Mouse (Mus musculus) liver, embryonic 13.5 days (tissue): ENCODE results near the gene Psmb11. TPM values are rescaled to one million over a fixed set of nuclear protein-coding genes. Genes with fewer than 3 reads are reported as not detected.

Experiments used
- ATAC-seq: fragments of 200-750 bp; cut with Nextera tagmentation; 2 replicates; pipeline ENCODE4 v1.8.0; 2017; ENCODE audit warnings: low read depth, mild to moderate bottlenecking, moderate number of reproducible peaks, moderate library complexity
- DNase-seq: peaks from one replicate; pipeline ENCODE4 v3.0.0; 2022
- H3K27ac ChIP-seq: fragments of 300-500 bp; sonication (generic); 2 replicates; pipeline ENCODE4 v1.5.1; 2015; ENCODE audit warnings: moderate library complexity, mild to moderate bottlenecking, inconsistent platforms
- H3K27me3 ChIP-seq: fragments of 300-500 bp; sonication (generic); 2 replicates; pipeline ENCODE4 v1.6.1; 2015; ENCODE audit warnings: mild to moderate bottlenecking, inconsistent platforms
- H3K36me3 ChIP-seq: fragments of 300-500 bp; sonication (generic); 2 replicates; pipeline ENCODE4 v1.6.1; 2015; ENCODE audit warnings: mild to moderate bottlenecking, inconsistent platforms
- H3K4me1 ChIP-seq: fragments of 300-500 bp; sonication (generic); replicated peaks from 2 replicates; pipeline ENCODE4 v1.6.1; 2015; ENCODE audit warnings: inconsistent platforms
- H3K4me2 ChIP-seq: fragments of 300-500 bp; sonication (generic); 2 replicates; pipeline ENCODE4 v1.6.1; 2015; ENCODE audit warnings: inconsistent platforms, mild to moderate bottlenecking, moderate library complexity
- H3K4me3 ChIP-seq: fragments of 300-500 bp; sonication (generic); replicated peaks from 2 replicates; pipeline ENCODE4 v1.5.1; 2015; ENCODE audit warnings: mild to moderate bottlenecking, inconsistent platforms
- H3K9ac ChIP-seq: fragments of 300-500 bp; sonication (generic); 2 replicates; pipeline ENCODE4 v1.6.1; 2015; ENCODE audit warnings: mild to moderate bottlenecking, inconsistent platforms
- H3K9me3 ChIP-seq: fragments of 300-500 bp; sonication (generic); replicated peaks from 2 replicates; pipeline ENCODE4 v1.6.1; 2016; ENCODE audit warnings: inconsistent platforms
- WGBS: fragments of 180-500 bp; shearing (Covaris S2); methylation state at CpG from one replicate; pipeline ENCODE4 v1.1.7; 2015; ENCODE audit not compliant: insufficient replicate concordance; 5-methylcytosine and 5-hydroxymethylcytosine counted together
- microRNA counts: library from miRNA; unstranded; fragments of <30 nt; microRNA quantifications from one replicate; lab custom pipeline; 2016
- microRNA-seq: library from miRNA; unstranded; fragments of <30 nt; microRNA quantifications from one replicate; pipeline ENCODE4, GENCODE M21; 2016
- polyA plus RNA-seq: library from polyadenylated mRNA; unstranded; fragments of >200 nt; fragmentation: Nextera tagmentation; extraction: Ambion mirVana; gene quantifications from 2 replicates; pipeline ENCODE4 v1.2.1, GENCODE M21; 2015

The Psmb11 gene
- polyA plus RNA-seq, 1 experiment from 2014 or later, result not detected

GRCm38 (mm10) chr14:54664477-54665222 is 43.4 kb downstream of the Psmb11 start:
- DNase-seq (no peak), ATAC-seq (no peak)
- H3K4me3 ChIP-seq, result no peak overlapping the region
- H3K27ac ChIP-seq, result no peak overlapping the region
- H3K27me3 ChIP-seq, result no peaks in the 10 kb centered on the region
- H3K36me3 ChIP-seq, result peaks cover 97% of the 10 kb centered on the region
- no peak overlapping the region for H3K4me2 ChIP-seq
- H3K9me3 ChIP-seq, result no peaks in the 10 kb centered on the region
- H3K4me1 ChIP-seq, result no peaks in the 10 kb centered on the region
- H3K9ac ChIP-seq, result no peak overlapping the region
- WGBS, result 84% methylated on average over 10 of the region's 10 CpGs

GRCm38 (mm10) chr14:54669381-54669780 is 48.1 kb downstream of the Psmb11 start:
- Histone ChIP-seq H3K9me3 (no peaks in the 10 kb centered on the region), H3K36me3 (peaks cover 76% of the 10 kb centered on the region), H3K27me3 (no peaks in the 10 kb centered on the region), H3K4me1 (no peaks in the 10 kb centered on the region), H3K4me2 (no peak overlapping the region), H3K9ac (no peak overlapping the region), H3K4me3 (no peak overlapping the region), H3K27ac (no peak overlapping the region)
- WGBS, result 68% methylated on average over 4 of the region's 4 CpGs
- ATAC-seq, result peak; percentile 39; the same call in 1 of the 2 replicates
- no peak for DNase-seq

GRCm38 (mm10) chr14:54674317-54674716 is 53.1 kb downstream of the Psmb11 start:
- Histone ChIP-seq H3K9me3 (no peaks in the 10 kb centered on the region), H3K4me1 (no peaks in the 10 kb centered on the region), H3K36me3 (peaks cover 72% of the 10 kb centered on the region), H3K4me3 (no peak overlapping the region), H3K9ac (no peak overlapping the region), H3K4me2 (no peak overlapping the region), H3K27me3 (no peaks in the 10 kb centered on the region), H3K27ac (no peak overlapping the region)
- ATAC-seq (no peak), DNase-seq (no peak)
- WGBS, result 39% methylated on average over 2 of the region's 2 CpGs

- 77% methylated on average over 5 of the region's 5 CpGs for WGBS
- Histone ChIP-seq H3K36me3 (peaks cover 78% of the 10 kb centered on the region), H3K9me3 (no peaks in the 10 kb centered on the region), H3K9ac (no peak overlapping the region), H3K27ac (no peak overlapping the region), H3K27me3 (no peaks in the 10 kb centered on the region), H3K4me3 (no peak overlapping the region), H3K4me1 (no peaks in the 10 kb centered on the region), H3K4me2 (no peak overlapping the region)
- ATAC-seq (no peak), DNase-seq (no peak)
Observed at GRCm38 (mm10) chr14:54676290-54676689, 55.1 kb downstream of the Psmb11 start.

- no peaks in the 10 kb centered on the region for H3K9me3 ChIP-seq
- DNase-seq, result no peak
- H3K4me3 ChIP-seq, result no peak overlapping the region
- no peak overlapping the region for H3K9ac ChIP-seq
- H3K27ac ChIP-seq, result no peak overlapping the region
- peaks cover 21% of the 10 kb centered on the region for H3K4me1 ChIP-seq
- ATAC-seq, result peak; percentile 64
- peaks cover 80% of the 10 kb centered on the region for H3K36me3 ChIP-seq
- H3K4me2 ChIP-seq, result no peak overlapping the region
- 82% methylated on average over 16 of the region's 16 CpGs for WGBS
- no peaks in the 10 kb centered on the region for H3K27me3 ChIP-seq
Observed at GRCm38 (mm10) chr14:54678657-54679304, 57.5 kb downstream of the Psmb11 start.

MicroRNAs within 50 kb of the gene (microRNA counts, 519-probe panel; counts per million panel counts)
- 114 counts per million for microRNA mmu-miR-686 (lab: Ali Mortazavi, UCI)

Small RNAs within 50 kb of the gene (microRNA-seq; reads per million reads assigned to microRNA genes)
- gene Mir686, result not detected
- not detected for gene Mir6948

Other genes starting within 250 kb of the Psmb11 start
- gene Slc7a7, start 203.7 kb upstream of the Psmb11 start, polyA plus RNA-seq, result 8.6 and 10.3 TPM in 2 replicates
- gene Mrpl52, start 194.5 kb upstream of the Psmb11 start, polyA plus RNA-seq, result 244 and 265 TPM in 2 replicates
- gene Mmp14, start 189.8 kb upstream of the Psmb11 start, polyA plus RNA-seq, result 19.8 and 23.2 TPM in 2 replicates
- 18.4 and 21.2 TPM in 2 replicates for gene Lrp10, start 157.3 kb upstream of the Psmb11 start, polyA plus RNA-seq
- gene Rem2, start 145.3 kb upstream of the Psmb11 start, polyA plus RNA-seq, result 0.06 and 0.12 TPM in 2 replicates
- gene Prmt5, start 103.9 kb upstream of the Psmb11 start, polyA plus RNA-seq, result 41.6 and 48.9 TPM in 2 replicates
- gene Haus4, start 66.8 kb upstream of the Psmb11 start, polyA plus RNA-seq, result 45.6 and 47.5 TPM in 2 replicates
- 3.9 and 4.4 TPM in 2 replicates for gene Ajuba, start 43.9 kb upstream of the Psmb11 start, polyA plus RNA-seq
- 2.7 and 3.0 TPM in 2 replicates for gene 4931414P19Rik, start 15.4 kb upstream of the Psmb11 start, polyA plus RNA-seq
- 262 and 266 TPM in 2 replicates for gene Psmb5, start 3.4 kb upstream of the Psmb11 start, polyA plus RNA-seq
- gene Gm17606, start 19.5 kb downstream of the Psmb11 start, polyA plus RNA-seq, result not detected in 2 replicates
- 0.25 and 0.38 TPM in 2 replicates for gene Cdh24, start 19.9 kb downstream of the Psmb11 start, polyA plus RNA-seq
- gene 1700123O20Rik, start 64.8 kb downstream of the Psmb11 start, polyA plus RNA-seq, result 46.3 and 51.6 TPM in 2 replicates
- 62.5 and 68.7 TPM in 2 replicates for gene Acin1, start 65.5 kb downstream of the Psmb11 start, polyA plus RNA-seq
- gene Gm29776, start 77.4 kb downstream of the Psmb11 start, polyA plus RNA-seq, result 0.03 and 0.05 TPM in 2 replicates
- gene Cebpe, start 90.7 kb downstream of the Psmb11 start, polyA plus RNA-seq, result 3.4 and 3.5 TPM in 2 replicates
- 2.1 and 3.6 TPM in 2 replicates for gene Slc7a8, start 160.5 kb downstream of the Psmb11 start, polyA plus RNA-seq
- not detected in 2 replicates for gene Rnf212b, start 192.7 kb downstream of the Psmb11 start, polyA plus RNA-seq
- 2.2 TPM in 2 replicates for gene Homez, start 249.5 kb downstream of the Psmb11 start, polyA plus RNA-seq